Mouse (Mus musculus) midbrain, embryonic 11.5 days (tissue): Measurements from ENCODE around the gene Umad1. TPM values are rescaled to one million over a fixed set of nuclear protein-coding genes. Genes with fewer than 3 reads are reported as not detected.

Experiments
- ATAC-seq: fragments of 200-750 bp; cut with Nextera tagmentation; 2 replicates; pipeline ENCODE4 v1.8.0; 2017; ENCODE audit warnings: moderate TSS enrichment, moderate library complexity; ENCODE audit not compliant: low FRiP score
- DNase-seq: peaks from one replicate; pipeline ENCODE4 v3.0.0; 2015; ENCODE audit warnings: low spot score; ENCODE audit errors: missing footprints
- H3K27ac ChIP-seq: fragments of 300-500 bp; sonication (generic); 2 replicates; pipeline ENCODE4 v1.5.1; 2014; ENCODE audit warnings: low read depth, low read length
- H3K27me3 ChIP-seq: fragments of 300-500 bp; sonication (generic); 2 replicates; pipeline ENCODE4 v1.6.1; 2014; ENCODE audit warnings: mild to moderate bottlenecking, low read length, moderate library complexity, mixed read lengths; ENCODE audit not compliant: control insufficient read depth, insufficient read depth
- H3K36me3 ChIP-seq: fragments of 300-500 bp; sonication (generic); 2 replicates; pipeline ENCODE4 v1.6.1; 2014; ENCODE audit warnings: mild to moderate bottlenecking, low read length, moderate library complexity, mixed read lengths; ENCODE audit not compliant: control insufficient read depth, insufficient read depth
- H3K4me1 ChIP-seq: fragments of 300-500 bp; sonication (generic); 2 replicates; pipeline ENCODE4 v1.6.1; 2014; ENCODE audit warnings: low read length; ENCODE audit not compliant: control insufficient read depth, insufficient read depth
- H3K4me2 ChIP-seq: fragments of 300-500 bp; sonication (generic); 2 replicates; pipeline ENCODE4 v1.6.1; 2014; ENCODE audit warnings: mild to moderate bottlenecking, moderate library complexity
- H3K4me3 ChIP-seq: fragments of 300-500 bp; sonication (generic); 2 replicates; pipeline ENCODE4 v1.5.1; 2014; ENCODE audit warnings: low read depth, low read length
- H3K9ac ChIP-seq: fragments of 300-500 bp; sonication (generic); 2 replicates; pipeline ENCODE4 v1.6.1; 2014; ENCODE audit warnings: low read length
- H3K9me3 ChIP-seq: fragments of 300-500 bp; sonication (generic); 2 replicates; pipeline ENCODE4 v1.6.1; 2016; ENCODE audit warnings: low read length; ENCODE audit not compliant: control insufficient read depth
- WGBS: fragments of 180-500 bp; shearing (Covaris S2); extraction: QIAGEN DNeasy Blood & Tissue Kit; methylation state at CpG from one replicate; pipeline ENCODE4 v1.1.7; 2014; 5-methylcytosine and 5-hydroxymethylcytosine counted together
- polyA plus RNA-seq: library from polyadenylated mRNA; unstranded; fragments of >200 nt; fragmentation: Nextera tagmentation; extraction: Ambion mirVana; gene quantifications from 2 replicates; pipeline ENCODE4 v1.2.1, GENCODE M21; 2014

Gene Umad1
- polyA plus RNA-seq, 1 experiment from 2014 or later, result 28.5 TPM

- Histone ChIP-seq H3K27me3 (no peaks in the 10 kb centered on the region), H3K9ac (no peak overlapping the region), H3K4me3 (no peak overlapping the region), H3K36me3 (no peaks in the 10 kb centered on the region), H3K27ac (no peak overlapping the region), H3K4me1 (no peaks in the 10 kb centered on the region), H3K9me3 (no peaks in the 10 kb centered on the region), H3K4me2 (no peak overlapping the region)
- WGBS, result 15% methylated on average over 1 of the region's 1 CpGs
- DNase-seq (peak; percentile 92), ATAC-seq (no peak)
These were observed 16.0 kb downstream of the Umad1 start for GRCm38 (mm10) chr6:8275098-8275497.

GRCm38 (mm10) chr6:8276431-8276830, 17.3 kb downstream of the Umad1 start:
- H3K9me3 ChIP-seq, result no peaks in the 10 kb centered on the region
- no peak overlapping the region for H3K9ac ChIP-seq
- H3K4me2 ChIP-seq, result no peak overlapping the region
- no peak for DNase-seq
- no peak overlapping the region for H3K4me3 ChIP-seq
- 91% methylated on average over 4 of the region's 4 CpGs for WGBS
- H3K36me3 ChIP-seq, result no peaks in the 10 kb centered on the region
- H3K4me1 ChIP-seq, result no peaks in the 10 kb centered on the region
- H3K27ac ChIP-seq, result no peak overlapping the region
- no peak for ATAC-seq
- H3K27me3 ChIP-seq, result no peaks in the 10 kb centered on the region

- no peak for ATAC-seq
- H3K4me1 ChIP-seq, result no peaks in the 10 kb centered on the region
- H3K9me3 ChIP-seq, result no peaks in the 10 kb centered on the region
- WGBS, result 73% methylated on average over 5 of the region's 5 CpGs
- H3K9ac ChIP-seq, result no peak overlapping the region
- DNase-seq, result no peak
- no peak overlapping the region for H3K27ac ChIP-seq
- no peak overlapping the region for H3K4me2 ChIP-seq
- H3K4me3 ChIP-seq, result no peak overlapping the region
- no peaks in the 10 kb centered on the region for H3K36me3 ChIP-seq
- H3K27me3 ChIP-seq, result no peaks in the 10 kb centered on the region
These were observed 19.4 kb downstream of the Umad1 start for GRCm38 (mm10) chr6:8278426-8279002.

GRCm38 (mm10) chr6:8283255-8283654, 24.2 kb downstream of the Umad1 start:
- WGBS, result 87% methylated on average over 4 of the region's 4 CpGs

GRCm38 (mm10) chr6:8285401-8285960, 26.4 kb downstream of the Umad1 start:
- no peak overlapping the region for H3K4me2 ChIP-seq
- DNase-seq (no peak), ATAC-seq (no peak)
- no peak overlapping the region for H3K9ac ChIP-seq
- no peaks in the 10 kb centered on the region for H3K27me3 ChIP-seq
- H3K4me1 ChIP-seq, result no peaks in the 10 kb centered on the region
- no peaks in the 10 kb centered on the region for H3K9me3 ChIP-seq
- no peak overlapping the region for H3K4me3 ChIP-seq
- WGBS, result 89% methylated on average over 3 of the region's 3 CpGs
- H3K27ac ChIP-seq, result no peak overlapping the region
- H3K36me3 ChIP-seq, result no peaks in the 10 kb centered on the region

More at GRCm38 (mm10) chr6:8283255-8283654, 24.2 kb downstream of the Umad1 start:
- Histone ChIP-seq H3K9me3 (no peaks in the 10 kb centered on the region), H3K27ac (no peak overlapping the region), H3K36me3 (no peaks in the 10 kb centered on the region), H3K4me3 (no peak overlapping the region), H3K27me3 (no peaks in the 10 kb centered on the region), H3K4me2 (no peak overlapping the region), H3K9ac (no peak overlapping the region), H3K4me1 (no peaks in the 10 kb centered on the region)
- no peak for DNase-seq
- ATAC-seq, result no peak

- no peak overlapping the region for H3K27ac ChIP-seq
- 95% methylated on average over 3 of the region's 3 CpGs for WGBS
- DNase-seq, result no peak
- ATAC-seq, result no peak
- no peaks in the 10 kb centered on the region for H3K27me3 ChIP-seq
- H3K4me2 ChIP-seq, result no peak overlapping the region
- H3K4me3 ChIP-seq, result no peak overlapping the region
- no peaks in the 10 kb centered on the region for H3K9me3 ChIP-seq
- H3K36me3 ChIP-seq, result no peaks in the 10 kb centered on the region
- no peak overlapping the region for H3K9ac ChIP-seq
- no peaks in the 10 kb centered on the region for H3K4me1 ChIP-seq
These were observed 27.1 kb downstream of the Umad1 start for GRCm38 (mm10) chr6:8286146-8286545.

- Histone ChIP-seq H3K9ac (no peak overlapping the region), H3K9me3 (no peaks in the 10 kb centered on the region), H3K4me3 (no peak overlapping the region), H3K4me2 (no peak overlapping the region), H3K4me1 (no peaks in the 10 kb centered on the region), H3K36me3 (no peaks in the 10 kb centered on the region), H3K27ac (no peak overlapping the region), H3K27me3 (no peaks in the 10 kb centered on the region)
- no peak for ATAC-seq
- DNase-seq, result no peak
- WGBS, result 88% methylated on average over 4 of the region's 4 CpGs
These were observed 29.9 kb downstream of the Umad1 start for GRCm38 (mm10) chr6:8288755-8289580.

GRCm38 (mm10) chr6:8294048-8294784, 35.1 kb downstream of the Umad1 start:
- no peak for ATAC-seq

More at GRCm38 (mm10) chr6:8294048-8294784, 35.1 kb downstream of the Umad1 start:
- Histone ChIP-seq H3K36me3 (no peaks in the 10 kb centered on the region), H3K4me1 (no peaks in the 10 kb centered on the region), H3K27ac (no peak overlapping the region), H3K4me2 (no peak overlapping the region), H3K9me3 (no peaks in the 10 kb centered on the region), H3K9ac (no peak overlapping the region), H3K27me3 (no peaks in the 10 kb centered on the region), H3K4me3 (no peak overlapping the region)
- no peak for DNase-seq
- 82% methylated on average over 4 of the region's 4 CpGs for WGBS
